Mouse (Mus musculus): ENCODE measurements at regions not wholly inside any gene's neighbourhood (a gene's known extent, or its start where the extent isn't known, plus 50 kb on each side); places are given as distances from the start of the nearest gene placed in this dataset.

- no peak for DNase-seq
Observed at GRCm38 (mm10) chr11:90783537-90783936, 95.4 kb upstream of the Tom1l1 start.

- DNase-seq: peak; percentile 64
Observed at GRCm38 (mm10) chr11:90782975-90783374, 94.8 kb upstream of the Tom1l1 start.

GRCm38 (mm10) chr11:90775752-90776151 is 87.6 kb upstream of the Tom1l1 start:
- no peak for DNase-seq

GRCm38 (mm10) chr11:90755981-90756380 is 67.8 kb upstream of the Tom1l1 start:
- no peak for DNase-seq

- no peak for DNase-seq
Observed at GRCm38 (mm10) chr11:90748448-90748847, 60.3 kb upstream of the Tom1l1 start.

GRCm38 (mm10) chr11:90741952-90742617 is 53.9 kb upstream of the Tom1l1 start:
- peak; percentile 60 for DNase-seq

GRCm38 (mm10) chr11:90739501-90739900 is 51.3 kb upstream of the Tom1l1 start:
- no peak for DNase-seq

- no peak for DNase-seq
Observed at GRCm38 (mm10) chr11:90738741-90739140, 50.6 kb upstream of the Tom1l1 start.

Data from retina, postnatal 1 day (tissue).